ENCODE assay signal across 8 mouse cellular contexts in genomic region chr14:87415486-87415807, GRCm38 (mm10). TPM values are rescaled to one million over a fixed set of nuclear protein-coding genes. Genes with fewer than 3 reads are reported as not detected.
DNase-seq lines count a peak whose midpoint lies in the region; ATAC-seq and TF ChIP-seq lines count a peak whose summit lies in the region.

No protein-coding gene starts in this region.

- no peaks in the 10 kb centered on the region for H3K27me3 ChIP-seq in heart, embryonic 10.5 days (ENCODE audit: insufficient read depth, poor library complexity, severe bottlenecking)
- H3K27me3 ChIP-seq in C2C12 (ENCODE audit: control insufficient read depth, insufficient read depth, insufficient read length), result no peaks in the 10 kb centered on the region
- no peaks in the 10 kb centered on the region for H3K27me3 ChIP-seq in forebrain, embryonic 11.5 days (ENCODE audit: control insufficient read depth, insufficient read depth, low read length)
- H3K27me3 ChIP-seq in liver, embryonic 12.5 days (replicated peaks), result no peaks in the 10 kb centered on the region

- peaks cover 16% of the 10 kb centered on the region; the same call in 1 of the 2 replicates for H3K4me1 ChIP-seq in heart, embryonic 10.5 days
- 0 out of 2 replicates have a peak, but pooled peaks cover 3% of the 10 kb centered on the region for H3K4me1 ChIP-seq in forebrain, embryonic 11.5 days (replicated peaks; ENCODE audit: control insufficient read depth, insufficient read depth, low read length)
- peaks cover 32% of the 10 kb centered on the region for H3K4me1 ChIP-seq in liver, embryonic 12.5 days

- H3K36me3 ChIP-seq in heart, embryonic 10.5 days, result no peaks in the 10 kb centered on the region
- no peaks in the 10 kb centered on the region for H3K36me3 ChIP-seq in C2C12 (ENCODE audit: control insufficient read depth, insufficient read depth)
- H3K36me3 ChIP-seq in forebrain, embryonic 11.5 days (ENCODE audit: control insufficient read depth, insufficient read depth, low read length), result no peaks in the 10 kb centered on the region
- H3K36me3 ChIP-seq in liver, embryonic 12.5 days, result no peaks in the 10 kb centered on the region

- WGBS in heart, embryonic 10.5 days, result 2% methylated on average over 11 of the region's 11 CpGs
- WGBS in forebrain, embryonic 11.5 days, result 3% methylated on average over 11 of the region's 11 CpGs
- 1% methylated on average over 11 of the region's 11 CpGs for WGBS in liver, embryonic 12.5 days (ENCODE audit: insufficient replicate concordance)

- peaks cover 35% of the 10 kb centered on the region for H3K79me2 ChIP-seq in C2C12 (ENCODE audit: control insufficient read depth, insufficient read depth)

- H3ac ChIP-seq in C2C12 (ENCODE audit: control insufficient read depth, insufficient read length, low read depth), result peak overlapping the region; percentile 31

- no peak for TF ChIP-seq CTCF in C2C12 (IDR thresholded peaks at IDR 0.05; ENCODE audit: control insufficient read depth, insufficient read depth, insufficient read length)

- intact Hi-C loops in heart, postnatal 25 days (cut with DNase I), result loop anchor here (5.0 to 10.0 kb wide), 2 partner anchors 37 to 271 kb away; partner anchors contain the start of gene Diaph3

- H3K4me2 ChIP-seq in forebrain, embryonic 11.5 days (ENCODE audit: low read depth, low read length, severe bottlenecking), result peak overlapping the region; percentile 89
- peak overlapping the region; percentile 82 for H3K4me2 ChIP-seq in liver, embryonic 12.5 days

- ATAC-seq in forebrain, embryonic 11.5 days (replicated peaks; ENCODE audit: low FRiP score), result no peak
- ATAC-seq in liver, embryonic 12.5 days, result no peak
- ATAC-seq in frontal cortex, adult (ENCODE audit: low TSS enrichment), result no peak

- no peaks in the 10 kb centered on the region for H3K9me3 ChIP-seq in heart, embryonic 10.5 days
- H3K9me3 ChIP-seq in forebrain, embryonic 11.5 days (ENCODE audit: control insufficient read depth, low read length), result no peaks in the 10 kb centered on the region
- H3K9me3 ChIP-seq in liver, embryonic 12.5 days (replicated peaks), result no peaks in the 10 kb centered on the region

- H3K79me3 ChIP-seq in C2C12 (ENCODE audit: low read depth), result peaks cover 27% of the 10 kb centered on the region

- H3K27ac ChIP-seq in heart, embryonic 10.5 days, result peak overlapping the region; percentile 99
- H3K27ac ChIP-seq in forebrain, embryonic 11.5 days (ENCODE audit: low read depth, low read length), result no peak overlapping the region
- H3K27ac ChIP-seq in liver, embryonic 12.5 days, result peak overlapping the region; percentile 94; the same call in 1 of the 2 replicates

- peak overlapping the region; percentile 39; the same call in 1 of the 2 replicates for H3K9ac ChIP-seq in forebrain, embryonic 11.5 days (ENCODE audit: low read length)
- peak overlapping the region; percentile 96 for H3K9ac ChIP-seq in liver, embryonic 12.5 days

- peak overlapping the region; percentile 79 for H3K4me3 ChIP-seq in heart, embryonic 10.5 days
- H3K4me3 ChIP-seq in C2C12 (ENCODE audit: insufficient read depth, poor library complexity, severe bottlenecking), result peak overlapping the region; percentile 63
- H3K4me3 ChIP-seq in forebrain, embryonic 11.5 days (ENCODE audit: low read depth, low read length), result peak overlapping the region; percentile 75
- H3K4me3 ChIP-seq in liver, embryonic 12.5 days, result peak overlapping the region; percentile 86

- no peak for DNase-seq in heart, embryonic 10.5 days (ENCODE audit: low spot score)
- no peak for DNase-seq in heart, postnatal 25 days (ENCODE audit: low spot score)
- no peak for DNase-seq in forebrain, embryonic 11.5 days (ENCODE audit: low spot score)
- no peak for DNase-seq in frontal cortex, postnatal 10 days (ENCODE audit: low spot score in 2 of 2)
- no peak for DNase-seq in thymus, postnatal 10 days (ENCODE audit: low spot score in 2 of 2)

TF ChIP-seq in C2C12, 6 proteins besides CTCF, POLR2A, EP300 and RAD21:
- TF ChIP-seq MAX (IDR thresholded peaks at IDR 0.05) (no peak), MYOG (IDR thresholded peaks at IDR 0.05; ENCODE audit: control insufficient read depth, extremely low read depth, insufficient read length) (no peak), USF1 (IDR thresholded peaks at IDR 0.05; ENCODE audit: low read depth) (no peak), CEBPB (IDR thresholded peaks at IDR 0.05; ENCODE audit: low read depth) (no peak), FOSL1 (IDR thresholded peaks at IDR 0.05; ENCODE audit: insufficient read depth, low read length, poor library complexity, severe bottlenecking) (no peak), MYOD1 (IDR thresholded peaks at IDR 0.05; ENCODE audit: control insufficient read depth, insufficient read length, low read depth) (no peak)
TF ChIP-seq in C2C12: peak in this region for 0.

RNA-seq across cellular contexts. Expression of gene Tdrd3, which starts 1.0 kb away (rescaled TPM):
- 19.7 and 21.8 TPM in 2 replicates for polyA plus RNA-seq in heart, embryonic 10.5 days (2016; fragmentation: Nextera tagmentation; extraction: Ambion mirVana)
- total RNA-seq in heart, postnatal 25 days (2021), result 10 to 100 TPM; 24.9 to 25.3 TPM
- 4.9 TPM for polyA plus RNA-seq in C2C12 (2012; fragmentation: generic; extraction: Trizol)
- 39.7 and 41.2 TPM in 2 replicates for polyA plus RNA-seq in forebrain, embryonic 11.5 days (2014; fragmentation: Nextera tagmentation; extraction: Ambion mirVana)
- polyA plus RNA-seq in liver, embryonic 12.5 days (2016; fragmentation: Nextera tagmentation; extraction: Ambion mirVana), result 13.5 and 14.1 TPM in 2 replicates
